Mouse (Mus musculus): ENCODE measurements around the gene Fam19a5.

Fam19a5 gene

GRCm38 (mm10) chr15:87596731-87597130, 52.6 kb downstream of the Fam19a5 start:
- intact Hi-C loops (cut with DNase I): no loop called here

- intact Hi-C loops (cut with DNase I): no loop called here
Measured at GRCm38 (mm10) chr15:87597149-87597548, 53.0 kb downstream of the Fam19a5 start.

- intact Hi-C loops (cut with DNase I): no loop called here
Measured at GRCm38 (mm10) chr15:87597766-87598165, 53.7 kb downstream of the Fam19a5 start.

- intact Hi-C loops (cut with DNase I): no loop called here
Measured at GRCm38 (mm10) chr15:87598636-87599035, 54.5 kb downstream of the Fam19a5 start.

GRCm38 (mm10) chr15:87603316-87603715, 59.2 kb downstream of the Fam19a5 start:
- intact Hi-C loops (cut with DNase I): no loop called here

GRCm38 (mm10) chr15:87605504-87606280, 61.6 kb downstream of the Fam19a5 start:
- intact Hi-C loops (cut with DNase I): no loop called here

- intact Hi-C loops (cut with DNase I): no loop called here
Measured at GRCm38 (mm10) chr15:87606702-87607101, 62.6 kb downstream of the Fam19a5 start.

- intact Hi-C loops (cut with DNase I): no loop called here
Measured at GRCm38 (mm10) chr15:87609236-87609635, 65.1 kb downstream of the Fam19a5 start.

- intact Hi-C loops (cut with DNase I): loop anchor here (2.0 kb wide), 3 partner anchors 207 to 625 kb away; no protein-coding TSS in a partner anchor
Measured at GRCm38 (mm10) chr15:87623966-87624609, 80.0 kb downstream of the Fam19a5 start.

GRCm38 (mm10) chr15:87624610-87625091, 80.6 kb downstream of the Fam19a5 start:
- intact Hi-C loops (cut with DNase I): loop anchor here (2.0 to 5.0 kb wide), 4 partner anchors 48 to 624 kb away; no protein-coding TSS in a partner anchor

- intact Hi-C loops (cut with DNase I): loop anchor here (2.0 to 5.0 kb wide), 4 partner anchors 47 to 623 kb away; no protein-coding TSS in a partner anchor
Measured at GRCm38 (mm10) chr15:87625236-87626023, 81.3 kb downstream of the Fam19a5 start.

GRCm38 (mm10) chr15:87635272-87635671, 91.2 kb downstream of the Fam19a5 start:
- intact Hi-C loops (cut with DNase I): no loop called here

GRCm38 (mm10) chr15:87636407-87636806, 92.3 kb downstream of the Fam19a5 start:
- intact Hi-C loops (cut with DNase I): no loop called here

GRCm38 (mm10) chr15:87637234-87637633, 93.1 kb downstream of the Fam19a5 start:
- intact Hi-C loops (cut with DNase I): no loop called here

- intact Hi-C loops (cut with DNase I): no loop called here
Measured at GRCm38 (mm10) chr15:87638270-87638669, 94.2 kb downstream of the Fam19a5 start.

GRCm38 (mm10) chr15:87646313-87647061, 102.4 kb downstream of the Fam19a5 start:
- intact Hi-C loops (cut with DNase I): no loop called here

GRCm38 (mm10) chr15:87649651-87650050, 105.6 kb downstream of the Fam19a5 start:
- intact Hi-C loops (cut with DNase I): no loop called here

- intact Hi-C loops (cut with DNase I): no loop called here
Measured at GRCm38 (mm10) chr15:87654551-87654950, 110.5 kb downstream of the Fam19a5 start.

- intact Hi-C loops (cut with DNase I): no loop called here
Measured at GRCm38 (mm10) chr15:87656496-87657155, 112.5 kb downstream of the Fam19a5 start.

GRCm38 (mm10) chr15:87659729-87660128, 115.6 kb downstream of the Fam19a5 start:
- intact Hi-C loops (cut with DNase I): no loop called here
